Mouse (Mus musculus) hindbrain, postnatal 0 days (tissue): ENCODE results near the gene Nat8l. TPM values are rescaled to one million over a fixed set of nuclear protein-coding genes. Genes with fewer than 3 reads are reported as not detected.
A peak's percentile ranks its signal among the peaks of the same experiment; 100 is the strongest.

Experiments used
- ATAC-seq: fragments of 200-750 bp; cut with Nextera tagmentation; 2 replicates; pipeline ENCODE4 v1.8.0; 2017; ENCODE audit warnings: mild to moderate bottlenecking, moderate TSS enrichment, moderate library complexity
- DNase-seq: peaks from one replicate; pipeline ENCODE4 v3.0.0-alpha.2; 2015; ENCODE audit warnings: low spot score
- H3K27ac ChIP-seq: fragments of 300-500 bp; sonication (generic); 2 replicates; pipeline ENCODE4 v1.5.1; 2014; ENCODE audit warnings: mild to moderate bottlenecking
- H3K27me3 ChIP-seq: fragments of 300-500 bp; sonication (generic); 2 replicates; pipeline ENCODE4 v1.6.1; 2014; ENCODE audit warnings: low read length, mixed read lengths; ENCODE audit not compliant: insufficient read depth
- H3K36me3 ChIP-seq: fragments of 300-500 bp; sonication (generic); 2 replicates; pipeline ENCODE4 v1.6.1; 2014; ENCODE audit warnings: low read length, mixed read lengths; ENCODE audit not compliant: insufficient read depth
- H3K4me1 ChIP-seq: fragments of 300-500 bp; sonication (generic); 2 replicates; pipeline ENCODE4 v1.6.1; 2014; ENCODE audit warnings: antibody characterized with exemption, low read length, mixed read lengths; ENCODE audit not compliant: insufficient read depth
- H3K4me2 ChIP-seq: fragments of 300-500 bp; sonication (generic); 2 replicates; pipeline ENCODE4 v1.6.1; 2014; ENCODE audit warnings: low read depth, mild to moderate bottlenecking, low read length, moderate library complexity, mixed read lengths
- H3K4me3 ChIP-seq: fragments of 300-500 bp; sonication (generic); 2 replicates; pipeline ENCODE4 v1.5.1; 2014; ENCODE audit warnings: low read length
- H3K9ac ChIP-seq: fragments of 300-500 bp; sonication (generic); replicated peaks from 2 replicates; pipeline ENCODE4 v1.6.1; 2014; ENCODE audit warnings: mild to moderate bottlenecking, low read length, moderate library complexity, mixed read lengths
- H3K9me3 ChIP-seq: fragments of 300-500 bp; sonication (generic); 2 replicates; pipeline ENCODE4 v1.6.1; 2016; ENCODE audit warnings: low read length, mixed read lengths
- CTCF ChIP-seq: IDR thresholded peaks from 2 replicates; pipeline ENCODE4 v1.5.1; 2016; ENCODE audit warnings: antibody characterized with exemption, control low read depth, low read depth
- WGBS: fragments of 180-500 bp; shearing (Covaris S2); extraction: QIAGEN DNeasy Blood & Tissue Kit; methylation state at CpG from one replicate; pipeline ENCODE4 v1.1.7; 2014; 5-methylcytosine and 5-hydroxymethylcytosine counted together
- polyA plus RNA-seq: library from polyadenylated mRNA; unstranded; fragments of >200 nt; fragmentation: Nextera tagmentation; extraction: Ambion mirVana; gene quantifications from 2 replicates; pipeline ENCODE4 v1.2.1, GENCODE M21; 2015
- total RNA-seq: library from RNA; depleted of rRNA; stranded (reverse); fragments of >200 nt; gene quantifications from 2 replicates; pipeline ENCODE4 v1.2.3, GENCODE M21; 2014

The Nat8l gene
- total and polyA plus RNA-seq, 2 experiments from 2014 or later, result 6.4 to 50.9 TPM

DNA sequence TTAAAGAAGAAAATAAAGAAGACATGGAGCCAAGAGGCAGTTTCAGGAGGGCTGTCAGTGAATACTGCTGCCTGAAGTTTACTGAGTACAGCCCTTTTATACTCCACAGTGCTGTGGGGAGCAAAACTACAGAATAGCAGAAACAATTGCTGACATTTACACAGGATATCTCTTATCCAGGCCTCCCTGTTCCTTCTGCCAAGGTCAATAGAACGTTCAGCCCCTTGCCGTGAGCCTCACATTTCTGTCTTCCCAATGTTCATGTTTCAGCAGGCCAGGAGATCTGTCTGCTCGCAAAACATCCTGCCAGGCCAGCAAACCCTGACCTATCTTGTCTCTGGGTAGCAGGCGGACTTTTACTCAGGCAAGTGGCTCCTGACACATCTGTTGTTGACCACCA is 36.4 kb upstream of the Nat8l start:
- Histone ChIP-seq H3K4me2 (no peak overlapping the region), H3K36me3 (no peaks in the 10 kb centered on the region), H3K9me3 (no peaks in the 10 kb centered on the region), H3K27me3 (no peaks in the 10 kb centered on the region), H3K27ac (no peak overlapping the region), H3K4me3 (no peak overlapping the region), H3K4me1 (no peaks in the 10 kb centered on the region), H3K9ac (no peak overlapping the region)
- ATAC-seq (no peak), DNase-seq (no peak)
- no peak for TF ChIP-seq CTCF
- WGBS, result 71% methylated on average over 4 of the region's 4 CpGs

- WGBS, result 37% methylated on average over 2 of the region's 2 CpGs
- H3K4me3 ChIP-seq, result no peak overlapping the region
- no peak for TF ChIP-seq CTCF
These were observed 21.0 kb upstream of the Nat8l start for GRCm38 (mm10) chr5:33974736-33975135.

DNA sequence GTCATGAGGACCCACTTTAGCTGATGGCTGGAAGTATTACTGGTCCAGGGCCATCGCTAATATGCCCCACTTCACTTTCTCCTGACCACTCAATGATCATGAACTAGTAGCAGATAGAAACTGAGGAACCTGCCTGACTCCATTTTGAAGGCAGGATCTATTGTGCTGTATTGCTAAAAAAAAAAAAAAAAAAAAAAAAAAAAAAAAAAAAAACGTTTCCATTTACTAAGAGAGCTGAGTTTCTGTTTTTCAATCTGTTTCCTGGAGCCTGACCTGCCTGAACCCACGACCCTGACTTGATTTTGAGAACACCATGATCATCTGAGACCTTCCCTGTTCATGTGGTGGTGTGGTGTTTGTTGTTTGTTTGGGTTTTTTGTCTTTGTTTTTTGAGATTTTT is 19.5 kb upstream of the Nat8l start:
- ATAC-seq (no peak), DNase-seq (no peak)
- no peak overlapping the region for H3K4me2 ChIP-seq
- H3K36me3 ChIP-seq, result no peaks in the 10 kb centered on the region
- no peak for TF ChIP-seq CTCF
- no peaks in the 10 kb centered on the region for H3K9me3 ChIP-seq
- no peak overlapping the region for H3K9ac ChIP-seq
- H3K27ac ChIP-seq, result no peak overlapping the region
- WGBS, result 42% methylated on average over 3 of the region's 3 CpGs
- no peaks in the 10 kb centered on the region for H3K27me3 ChIP-seq
- H3K4me3 ChIP-seq, result no peak overlapping the region
- no peaks in the 10 kb centered on the region for H3K4me1 ChIP-seq

More at GRCm38 (mm10) chr5:33974736-33975135, 21.0 kb upstream of the Nat8l start:
- Histone ChIP-seq H3K27me3 (no peaks in the 10 kb centered on the region), H3K36me3 (no peaks in the 10 kb centered on the region), H3K9me3 (no peaks in the 10 kb centered on the region), H3K9ac (no peak overlapping the region), H3K4me2 (no peak overlapping the region), H3K4me1 (no peaks in the 10 kb centered on the region), H3K27ac (no peak overlapping the region)
- peak; percentile 23 for DNase-seq
- ATAC-seq, result no peak

DNA sequence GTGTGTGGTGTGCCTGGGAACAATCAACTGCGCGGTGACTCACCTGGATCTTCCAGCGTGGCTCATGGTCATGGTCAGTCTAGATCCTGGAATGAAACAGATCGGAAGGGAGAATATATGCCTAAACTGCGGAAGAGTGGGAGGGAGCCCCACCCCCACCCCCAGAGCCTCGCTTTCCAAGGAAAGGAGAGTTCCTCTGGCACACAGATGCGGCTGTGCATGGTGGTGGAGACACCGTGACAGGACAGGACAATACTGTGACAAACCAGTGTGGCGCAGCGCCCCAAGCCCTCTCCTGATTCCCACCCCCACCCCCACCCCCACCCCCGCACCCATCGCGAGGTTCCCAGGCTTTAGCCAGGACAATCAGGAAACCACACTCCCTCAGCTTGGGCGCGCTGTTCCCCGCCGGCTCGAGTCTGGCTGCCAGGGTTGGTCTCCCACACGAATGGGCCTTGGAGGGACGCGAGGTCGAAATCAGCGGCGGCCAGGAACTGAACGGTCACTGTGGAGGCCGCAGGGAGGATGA is 13.0 kb upstream of the Nat8l start:
- Histone ChIP-seq H3K27me3 (no peaks in the 10 kb centered on the region), H3K9ac (peak overlapping the region; percentile 87), H3K4me1 (peaks cover 13% of the 10 kb centered on the region; the same call in 1 of the 2 replicates), H3K9me3 (no peaks in the 10 kb centered on the region), H3K27ac (peak overlapping the region; percentile 83), H3K36me3 (peaks cover 4% of the 10 kb centered on the region; the same call in 1 of the 2 replicates), H3K4me3 (peak overlapping the region; percentile 68), H3K4me2 (peak overlapping the region; percentile 87)
- 3% methylated on average over 25 of the region's 26 CpGs for WGBS
- TF ChIP-seq CTCF, result no peak; the same call in 1 of the 2 replicates
- DNase-seq (no peak), ATAC-seq (peak; percentile 68)

GRCm38 (mm10) chr5:33983309-33984121 is 12.3 kb upstream of the Nat8l start, which contains the start of gene Gm1673:
Gene Gm1673, plus strand, starts transcription at chr5:33983433.
- DNase-seq, result peak; percentile 96
- no peaks in the 10 kb centered on the region for H3K9me3 ChIP-seq
- WGBS, result under 1% methylated on average over 88 of the region's 88 CpGs
- peak; percentile 32 for TF ChIP-seq CTCF
- peak; percentile 91 for ATAC-seq
- H3K9ac ChIP-seq, result peak within 1 kb of the TSS; percentile 87
- H3K4me2 ChIP-seq, result peak within 1 kb of the TSS; percentile 87
- H3K27ac ChIP-seq, result peak within 1 kb of the TSS; percentile 83
- peaks cover 4% of the 10 kb centered on the region; the same call in 1 of the 2 replicates for H3K36me3 ChIP-seq
- H3K4me1 ChIP-seq, result peaks cover 13% of the 10 kb centered on the region; the same call in 1 of the 2 replicates
- no peaks in the 10 kb centered on the region for H3K27me3 ChIP-seq
- H3K4me3 ChIP-seq, result peak within 1 kb of the TSS; percentile 68

DNA sequence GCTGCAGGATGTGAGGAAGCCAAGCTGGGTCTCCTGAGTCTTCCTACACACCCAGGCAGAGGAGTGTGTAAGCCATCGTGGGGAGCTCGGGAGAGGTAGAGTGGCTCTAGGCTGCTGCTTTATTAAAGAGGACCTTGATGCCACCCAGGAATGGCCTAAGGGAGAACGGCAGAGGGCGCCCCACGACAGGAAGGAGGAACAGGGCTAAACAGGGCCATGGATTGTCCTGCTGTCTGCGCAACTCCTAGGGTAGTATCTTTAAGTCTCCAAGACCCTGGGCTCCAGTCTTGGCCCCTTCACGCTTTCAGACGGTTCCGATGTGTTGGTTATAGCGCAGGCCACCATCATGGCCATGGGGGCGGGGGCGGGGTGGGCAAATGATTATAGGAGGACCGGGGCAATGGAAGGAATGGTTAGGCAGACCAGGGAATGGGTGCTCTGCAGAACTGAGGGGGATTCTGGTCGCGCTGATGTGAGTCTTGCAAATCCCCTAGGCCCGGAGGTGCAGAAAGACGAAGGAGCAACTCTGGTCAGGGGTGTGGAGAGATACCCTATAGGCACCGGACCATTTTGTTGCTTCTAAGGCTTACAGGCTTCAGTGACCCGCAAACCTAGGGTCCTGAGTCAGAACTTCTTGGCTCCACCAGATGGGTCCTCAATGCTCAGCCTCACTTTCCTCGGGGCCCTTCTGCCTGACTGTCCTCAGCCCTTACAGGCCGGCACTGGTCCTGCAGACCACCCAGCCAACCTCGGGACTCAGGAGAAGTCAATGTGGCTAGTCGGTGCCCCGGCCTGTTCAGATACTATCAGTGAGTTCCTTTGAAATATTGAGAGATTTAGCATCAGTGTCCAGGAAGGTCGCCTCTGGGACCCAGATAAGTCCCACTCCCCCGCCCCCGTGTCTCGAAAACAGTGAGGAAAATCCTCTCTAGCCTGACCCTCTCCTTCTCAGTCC is 836 bp upstream of the Nat8l start:
- 33% methylated on average over 28 of the region's 28 CpGs for WGBS
- Histone ChIP-seq H3K4me3 (peak overlapping the region; percentile 86), H3K36me3 (no peaks in the 10 kb centered on the region), H3K27ac (peak overlapping the region; percentile 98), H3K4me2 (peak overlapping the region; percentile 72), H3K9ac (peak overlapping the region; percentile 91), H3K27me3 (no peaks in the 10 kb centered on the region), H3K4me1 (peaks cover 23% of the 10 kb centered on the region), H3K9me3 (no peaks in the 10 kb centered on the region)
- DNase-seq (peak; percentile 66), ATAC-seq (peak; percentile 2; the same call in 1 of the 2 replicates)
- peak; percentile 75 for TF ChIP-seq CTCF
